Mouse (Mus musculus) C2C12 (cell line): ENCODE results near the gene Wbp2nl. TPM values are rescaled to one million over a fixed set of nuclear protein-coding genes. Genes with fewer than 3 reads are reported as not detected.

Experiments used
- H3K27me3 ChIP-seq: one replicate; pipeline ENCODE4 v1.6.1; 2011; ENCODE audit not compliant: control insufficient read depth, insufficient read depth, insufficient read length
- H3K36me3 ChIP-seq: one replicate; pipeline ENCODE4 v1.6.1; 2011; ENCODE audit not compliant: control insufficient read depth, insufficient read depth
- H3K4me3 ChIP-seq: one replicate; pipeline ENCODE4 v1.5.1; 2011; ENCODE audit warnings: mild to moderate bottlenecking, control low read depth; ENCODE audit not compliant: poor library complexity, insufficient read depth, severe bottlenecking
- H3K79me2 ChIP-seq: one replicate; pipeline ENCODE4 v1.6.1; 2011; ENCODE audit not compliant: control insufficient read depth, insufficient read depth
- H3K79me3 ChIP-seq: one replicate; pipeline ENCODE4 v1.6.1; 2011; ENCODE audit warnings: low read depth, control low read depth
- H3ac ChIP-seq: one replicate; pipeline ENCODE3; 2011; ENCODE audit warnings: low read depth; ENCODE audit not compliant: control insufficient read depth, insufficient read length
- CEBPB ChIP-seq: IDR thresholded peaks from one replicate; pipeline ENCODE4 v1.6.1; 2011; ENCODE audit warnings: low read depth, mild to moderate bottlenecking, control low read depth, moderate library complexity
- CTCF ChIP-seq: IDR thresholded peaks from one replicate; pipeline ENCODE4 v1.5.1; 2011; ENCODE audit not compliant: control insufficient read depth, insufficient read depth, insufficient read length
- FOSL1 ChIP-seq: IDR thresholded peaks from one replicate; pipeline ENCODE4 v1.8.0; 2011; ENCODE audit warnings: mild to moderate bottlenecking, low read length; ENCODE audit not compliant: poor library complexity, insufficient read depth, severe bottlenecking
- MAX ChIP-seq: IDR thresholded peaks from one replicate; pipeline ENCODE4 v1.6.1; 2011; ENCODE audit warnings: mild to moderate bottlenecking, control low read depth
- MYOD1 ChIP-seq: IDR thresholded peaks from one replicate; pipeline ENCODE4 v1.6.1; 2011; ENCODE audit warnings: low read depth; ENCODE audit not compliant: control insufficient read depth, insufficient read length
- MYOG ChIP-seq: IDR thresholded peaks from one replicate; pipeline ENCODE4 v1.6.1; 2011; ENCODE audit not compliant: control insufficient read depth, insufficient read length; ENCODE audit errors: extremely low read depth
- USF1 ChIP-seq: IDR thresholded peaks from one replicate; pipeline ENCODE4 v1.6.1; 2011; ENCODE audit warnings: low read depth, mild to moderate bottlenecking, control low read depth, moderate library complexity
- long read RNA-seq, 2 experiments: library from polyadenylated mRNA; unstranded; transcript quantifications; one replicate each; pipeline ENCODE4 v2.0.0; 2019 to 2020
- polyA plus RNA-seq: library from polyadenylated mRNA; unstranded; fragments of >200 nt; fragmentation: generic; extraction: Trizol; gene quantifications from one replicate; pipeline ENCODE4 v1.2.1, GENCODE M21; 2012; ENCODE audit warnings: missing spikeins

Wbp2nl gene
- not detected for polyA plus RNA-seq
- long read RNA-seq, experiment 1: 0 reads
- long read RNA-seq, experiment 2: 0 reads

DNA sequence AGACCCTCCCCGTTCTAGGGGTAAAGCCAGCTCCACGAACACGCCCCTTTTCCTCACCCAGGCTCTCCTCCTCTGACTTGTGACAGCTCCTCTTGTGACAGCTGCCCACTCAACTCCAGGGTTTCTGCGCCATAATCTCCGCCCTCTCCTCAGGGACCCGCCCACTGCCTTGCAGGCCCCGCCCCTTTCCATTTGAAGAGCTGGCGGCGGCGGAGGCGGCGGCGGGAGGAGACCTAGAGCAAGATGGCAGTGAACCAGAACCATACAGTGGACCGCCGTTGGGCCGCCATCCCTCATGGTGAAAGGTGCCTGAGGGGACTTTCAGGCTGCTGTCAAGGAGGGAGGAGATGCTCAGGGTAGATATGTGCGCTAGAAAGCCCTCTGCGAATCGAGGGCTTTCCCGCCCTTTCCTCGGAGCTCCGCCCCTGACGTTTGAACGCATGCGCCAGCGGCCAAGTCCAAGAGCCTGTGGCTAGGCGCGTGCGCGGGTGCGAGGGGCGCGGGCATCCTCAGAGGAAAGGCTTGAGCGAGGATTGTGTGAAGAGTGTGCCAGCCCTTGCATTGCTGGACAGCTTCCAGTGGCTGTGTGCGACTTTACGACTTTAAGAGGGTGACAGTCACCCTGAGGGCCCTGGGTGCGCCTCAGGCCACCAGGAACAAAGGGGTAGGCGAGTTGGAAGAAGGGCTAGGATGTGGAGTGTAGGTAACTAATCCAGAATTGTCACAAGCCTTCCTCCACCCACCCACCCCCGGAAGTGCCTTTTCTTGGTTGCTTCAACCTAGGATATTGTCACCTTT lies at the start of gene Wbp2nl:
Gene Wbp2nl (plus strand): TSS at position 191 of the 798 bp plus-strand sequence.
- Histone ChIP-seq H3K79me3 (no peaks in the 10 kb centered on the region), H3K4me3 (no peak within 1 kb of the TSS), H3ac (no peak within 1 kb of the TSS), H3K27me3 (peaks cover 52% of the 10 kb centered on the region), H3K79me2 (no peaks in the 10 kb centered on the region), H3K36me3 (no peaks in the 10 kb centered on the region)
- TF ChIP-seq CTCF: no peak
- no peak for TF ChIP-seq USF1
- no peak for TF ChIP-seq MYOG
- TF ChIP-seq FOSL1: no peak
- TF ChIP-seq MAX: no peak
- no peak for TF ChIP-seq MYOD1
- no peak for TF ChIP-seq CEBPB

DNA sequence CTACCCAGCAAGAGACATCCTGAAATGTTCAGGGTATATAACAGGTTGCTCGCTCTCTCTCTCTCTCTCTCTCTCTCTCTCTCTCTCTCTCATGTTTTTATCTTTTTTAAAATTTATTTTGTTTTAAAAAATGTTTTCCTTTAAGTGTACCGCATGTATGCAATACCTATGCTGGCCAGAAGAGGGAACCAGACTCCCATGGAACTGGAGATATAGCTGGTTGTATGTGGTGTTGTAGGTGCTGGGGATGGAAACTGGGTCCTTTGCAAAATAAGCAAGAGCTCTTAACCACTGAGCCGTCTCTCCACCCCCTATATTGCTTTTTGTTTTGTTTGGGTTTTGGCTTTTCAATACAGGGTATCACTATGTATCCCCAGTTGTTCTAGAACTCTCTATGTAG lies 47.2 kb upstream of the Wbp2nl start:
- H3K79me2 ChIP-seq: no peaks in the 10 kb centered on the region
- H3ac ChIP-seq: no peak overlapping the region
- TF ChIP-seq MYOD1 (no peak), CEBPB (no peak), USF1 (no peak), MYOG (no peak), MAX (no peak), CTCF (no peak), FOSL1 (no peak)
- H3K4me3 ChIP-seq: no peak overlapping the region
- H3K27me3 ChIP-seq: peaks cover 12% of the 10 kb centered on the region
- H3K79me3 ChIP-seq: no peaks in the 10 kb centered on the region
- H3K36me3 ChIP-seq: no peaks in the 10 kb centered on the region

DNA sequence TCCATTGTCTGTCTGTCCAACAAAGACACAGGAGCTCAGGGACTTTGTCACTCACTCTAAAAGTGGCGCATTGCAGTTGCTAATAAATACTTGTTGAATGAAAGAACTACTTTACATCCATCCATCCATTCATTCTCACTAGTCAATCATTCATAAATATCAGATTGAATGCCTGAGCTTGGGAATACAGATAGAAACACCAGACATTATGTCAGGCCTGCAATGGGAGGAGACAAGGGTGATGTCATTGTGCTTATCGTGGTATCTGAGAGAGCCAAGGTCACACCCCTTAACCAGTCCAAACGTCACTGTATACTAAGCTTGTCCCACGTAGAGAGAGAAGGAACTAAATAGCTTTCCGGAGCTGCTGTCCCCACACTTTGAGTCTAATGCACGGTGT lies 46.7 kb upstream of the Wbp2nl start, which contains the start of gene 1500009C09Rik:
Gene 1500009C09Rik (plus strand): TSS at position 301 of the 400 bp plus-strand sequence.
- H3K36me3 ChIP-seq: no peaks in the 10 kb centered on the region
- no peak within 1 kb of the TSS for H3K4me3 ChIP-seq
- no peaks in the 10 kb centered on the region for H3K79me3 ChIP-seq
- no peaks in the 10 kb centered on the region for H3K79me2 ChIP-seq
- TF ChIP-seq MYOD1: no peak
- no peak for TF ChIP-seq MYOG
- TF ChIP-seq FOSL1: no peak
- TF ChIP-seq CTCF: no peak
- TF ChIP-seq MAX: no peak
- no peak for TF ChIP-seq CEBPB
- no peak for TF ChIP-seq USF1
- no peak within 1 kb of the TSS for H3ac ChIP-seq
- H3K27me3 ChIP-seq: peaks cover 12% of the 10 kb centered on the region

DNA sequence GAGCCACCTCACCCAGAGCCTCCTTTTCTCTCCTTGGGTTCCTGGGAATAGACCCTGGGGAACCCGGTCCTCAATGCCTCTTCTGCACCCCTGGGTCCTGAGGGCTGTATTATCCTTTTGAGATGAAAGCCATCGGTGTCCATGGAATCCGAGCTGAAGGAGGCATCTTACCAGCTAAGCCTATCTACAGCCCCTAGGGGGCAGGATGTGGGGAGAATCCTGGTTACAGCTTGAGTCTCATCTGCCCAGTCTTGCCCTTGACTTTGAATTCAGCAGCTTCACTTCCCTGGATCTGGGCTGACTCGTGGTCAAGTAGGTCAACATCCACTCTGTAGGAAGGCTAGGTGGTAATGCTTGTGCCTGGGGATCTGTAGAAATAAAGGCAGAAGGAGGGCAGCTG lies 43.5 kb upstream of the Wbp2nl start:
- Histone ChIP-seq H3K27me3 (peaks cover 31% of the 10 kb centered on the region), H3K36me3 (no peaks in the 10 kb centered on the region), H3ac (no peak overlapping the region), H3K79me3 (no peaks in the 10 kb centered on the region), H3K4me3 (no peak overlapping the region), H3K79me2 (no peaks in the 10 kb centered on the region)
- TF ChIP-seq CTCF: no peak
- no peak for TF ChIP-seq MAX

DNA sequence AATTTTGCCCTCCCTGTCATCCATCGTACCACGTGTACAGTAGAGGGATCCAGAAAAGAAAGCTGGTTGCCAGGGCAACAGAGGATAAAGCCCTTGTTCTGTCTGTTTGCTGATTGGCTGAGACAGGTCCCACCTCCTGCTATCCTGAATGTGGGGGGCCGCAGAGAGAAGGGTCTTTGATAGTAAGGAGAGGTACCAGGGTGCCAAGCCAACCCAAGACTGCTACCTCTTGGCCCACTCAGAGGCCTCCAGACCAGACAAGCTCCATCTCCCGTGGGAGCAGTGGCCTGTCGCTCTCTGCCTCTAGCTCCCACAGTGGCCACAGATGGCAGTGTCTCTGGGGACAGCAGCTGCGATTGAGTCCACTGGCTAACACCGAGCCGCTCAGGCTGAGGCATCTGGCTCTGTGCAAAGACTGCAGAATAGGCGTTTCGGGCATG lies 42.8 kb upstream of the Wbp2nl start:
- Histone ChIP-seq H3K79me3 (no peaks in the 10 kb centered on the region), H3K27me3 (peaks cover 36% of the 10 kb centered on the region), H3K4me3 (no peak overlapping the region), H3K79me2 (no peaks in the 10 kb centered on the region), H3K36me3 (no peaks in the 10 kb centered on the region), H3ac (no peak overlapping the region)
- TF ChIP-seq FOSL1 (no peak), CTCF (no peak), CEBPB (no peak), MYOD1 (no peak), MAX (no peak), MYOG (no peak), USF1 (no peak)

DNA sequence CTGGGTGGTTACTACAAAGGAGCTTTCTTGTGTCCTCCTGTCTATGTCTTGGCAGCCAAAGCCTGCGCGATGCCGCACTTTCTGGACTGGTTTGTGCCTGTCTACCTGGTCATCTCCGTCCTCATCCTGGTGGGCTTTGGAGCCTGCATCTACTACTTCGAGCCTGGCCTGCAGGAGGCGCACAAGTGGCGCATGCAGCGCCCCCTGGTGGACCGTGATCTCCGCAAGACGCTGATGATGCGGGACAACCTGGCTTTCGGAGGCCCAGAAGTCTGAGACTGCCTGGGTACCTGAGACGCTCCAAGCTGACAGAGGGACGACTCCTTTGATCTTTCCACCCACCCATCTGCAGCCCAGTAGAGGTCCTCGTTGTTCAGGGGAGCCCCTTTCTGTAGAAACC lies 39.2 kb upstream of the Wbp2nl start:
- Histone ChIP-seq H3K79me3 (no peaks in the 10 kb centered on the region), H3K27me3 (peaks cover 55% of the 10 kb centered on the region), H3K4me3 (no peak overlapping the region), H3K79me2 (no peaks in the 10 kb centered on the region), H3K36me3 (no peaks in the 10 kb centered on the region), H3ac (no peak overlapping the region)
- no peak for TF ChIP-seq USF1
- no peak for TF ChIP-seq MYOD1
- TF ChIP-seq CTCF: peak; percentile 98
- TF ChIP-seq MYOG: no peak
- no peak for TF ChIP-seq FOSL1
